Mouse (Mus musculus) heart, postnatal 0 days (tissue): Measurements from ENCODE around the gene Bcar3.

Source experiments
- CTCF ChIP-seq: IDR thresholded peaks from 2 replicates; pipeline ENCODE4 v1.5.1; 2016; ENCODE audit warnings: antibody characterized with exemption, control low read depth, low read depth
- EP300 ChIP-seq: IDR thresholded peaks from 2 replicates; pipeline ENCODE4 v1.6.1; 2016; ENCODE audit warnings: antibody characterized with exemption, low read depth

- TF ChIP-seq EP300 (no peak), CTCF (no peak)
Measured at GRCm38 (mm10) chr3:122413729-122414561, 120.0 kb downstream of the Bcar3 start.
